Mouse (Mus musculus): ENCODE results near the gene Depp1. TPM values are rescaled to one million over a fixed set of nuclear protein-coding genes. Genes with fewer than 3 reads are reported as not detected.

Gene Depp1
- polyA plus RNA-seq, 1 experiment from 2014 or later: 13.8 TPM

- no peak overlapping the region for H3K27ac ChIP-seq (replicated peaks; ENCODE audit: low read depth, low read length)
- no peak for ATAC-seq (replicated peaks; ENCODE audit: insufficient number of reproducible peaks, low FRiP score, low TSS enrichment, low read depth)
- H3K36me3 ChIP-seq (replicated peaks; ENCODE audit: control insufficient read depth, insufficient read depth, low read depth, low read length): no peaks in the 10 kb centered on the region
- no peak for DNase-seq (ENCODE audit: low spot score)
- H3K27me3 ChIP-seq (ENCODE audit: control insufficient read depth, insufficient read depth, low read length): no peaks in the 10 kb centered on the region
- H3K4me1 ChIP-seq (ENCODE audit: control insufficient read depth, insufficient read depth, low read length): no peaks in the 10 kb centered on the region
- H3K9ac ChIP-seq (replicated peaks; ENCODE audit: low read length): no peak overlapping the region
- no peak overlapping the region for H3K4me3 ChIP-seq (ENCODE audit: low read depth, low read length)
- H3K4me2 ChIP-seq (ENCODE audit: low read depth, low read length): no peak overlapping the region
- no peaks in the 10 kb centered on the region for H3K9me3 ChIP-seq (replicated peaks; ENCODE audit: control insufficient read depth, low read length)
Observed at GRCm38 (mm10) chr6:116700821-116701220, 50.4 kb downstream of the Depp1 start.

Small RNA genes within 50 kb of the gene (microRNA-seq; reads per million reads assigned to microRNA genes)
- gene Mir7043 (ENCODE audit: borderline number of aligned reads): 1.4 reads per million

Other genes with a start within 250 kb of the Depp1 start
- gene Alox5, start 189.4 kb upstream of the Depp1 start, polyA plus RNA-seq (2014; fragmentation: Nextera tagmentation; extraction: Ambion mirVana): 0.72 and 0.74 TPM in 2 replicates
- not detected in 2 replicates for gene Olfr211, start 161.5 kb upstream of the Depp1 start, polyA plus RNA-seq (2014; fragmentation: Nextera tagmentation; extraction: Ambion mirVana)
- gene Olfr212, start 144.1 kb upstream of the Depp1 start, polyA plus RNA-seq (2014; fragmentation: Nextera tagmentation; extraction: Ambion mirVana): 0.07 TPM in 1 of 2 replicates, not detected in the other
- not detected in 2 replicates for gene Olfr213, start 112.2 kb upstream of the Depp1 start, polyA plus RNA-seq (2014; fragmentation: Nextera tagmentation; extraction: Ambion mirVana)
- 0.42 and 0.64 TPM in 2 replicates for gene Gm5580, start 99.5 kb upstream of the Depp1 start, polyA plus RNA-seq (2014; fragmentation: Nextera tagmentation; extraction: Ambion mirVana)
- gene Olfr214, start 96.4 kb upstream of the Depp1 start, polyA plus RNA-seq (2014; fragmentation: Nextera tagmentation; extraction: Ambion mirVana): not detected in 2 replicates
- not detected in 2 replicates for gene Olfr215, start 66.4 kb upstream of the Depp1 start, polyA plus RNA-seq (2014; fragmentation: Nextera tagmentation; extraction: Ambion mirVana)
- gene Zfp422, start 21.6 kb upstream of the Depp1 start, polyA plus RNA-seq (2014; fragmentation: Nextera tagmentation; extraction: Ambion mirVana): 332 and 353 TPM in 2 replicates
- gene Rassf4, start 23.3 kb downstream of the Depp1 start, polyA plus RNA-seq (2014; fragmentation: Nextera tagmentation; extraction: Ambion mirVana): 15.3 and 17.6 TPM in 2 replicates
- gene Tmem72, start 66.3 kb downstream of the Depp1 start, polyA plus RNA-seq (2014; fragmentation: Nextera tagmentation; extraction: Ambion mirVana): 0.07 TPM in 2 replicates

All from embryonic facial prominence, embryonic 11.5 days (tissue).